Mouse (Mus musculus): ENCODE data around the gene B4galnt2. TPM values are rescaled to one million over a fixed set of nuclear protein-coding genes. Genes with fewer than 3 reads are reported as not detected.

The B4galnt2 gene
- total RNA-seq, 2 experiments from 2014 or later: not detected

GRCm38 (mm10) chr11:95827168-95827447 lies 87.6 kb downstream of the B4galnt2 start:
- no peak for DNase-seq (ENCODE audit: low spot score in 2 of 2)

GRCm38 (mm10) chr11:95826317-95827167 lies 88.1 kb downstream of the B4galnt2 start:
- DNase-seq (ENCODE audit: low spot score in 2 of 2): no peak

GRCm38 (mm10) chr11:95825625-95826024 lies 89.1 kb downstream of the B4galnt2 start:
- DNase-seq (ENCODE audit: low spot score in 2 of 2): no peak

GRCm38 (mm10) chr11:95824877-95825243 lies 89.8 kb downstream of the B4galnt2 start:
- DNase-seq (ENCODE audit: low spot score in 2 of 2): peak; percentile 41 to 50

- peak; percentile 85 to 90 for DNase-seq (ENCODE audit: low spot score in 2 of 2)
Observed at GRCm38 (mm10) chr11:95824071-95824876, 90.4 kb downstream of the B4galnt2 start, which contains the start of gene Phospho1. Gene Phospho1, plus strand, starts transcription at chr11:95824499.

GRCm38 (mm10) chr11:95822437-95822836 lies 92.3 kb downstream of the B4galnt2 start:
- no peak for DNase-seq (ENCODE audit: low spot score in 2 of 2)

GRCm38 (mm10) chr11:95821511-95821910 lies 93.2 kb downstream of the B4galnt2 start:
- no peak for DNase-seq (ENCODE audit: low spot score in 2 of 2)

- DNase-seq (ENCODE audit: low spot score in 2 of 2): no peak
Observed at GRCm38 (mm10) chr11:95819138-95819537, 95.6 kb downstream of the B4galnt2 start.

Small RNA genes lying within 50 kb of the gene (microRNA-seq; reads per million reads assigned to microRNA genes)
- 0 reads per million in 2 experiments for gene Mir3063

Other genes with a start within 250 kb of the B4galnt2 start
- gene Phb, start 247.9 kb downstream of the B4galnt2 start, total RNA-seq (2021): 100 to 1,000 TPM in 1 of 2 experiments, 10 to 100 TPM in 1; 99.0 to 102 TPM
- 10 to 100 TPM; 45.1 to 50.3 TPM for gene Zfp652, start 202.2 kb downstream of the B4galnt2 start, total RNA-seq (2021)
- 1 to 10 TPM; 1.4 to 1.5 TPM for gene B130006D01Rik, start 191.3 kb downstream of the B4galnt2 start, total RNA-seq (2021)
- 10 to 100 TPM; 48.7 to 52.6 TPM for gene Phospho1, start 90.4 kb downstream of the B4galnt2 start, total RNA-seq (2021)
- 1 to 10 TPM; 2.0 to 5.1 TPM for gene Gngt2, start 77.7 kb downstream of the B4galnt2 start, total RNA-seq (2021)
- gene Abi3, start 72.4 kb downstream of the B4galnt2 start, total RNA-seq (2021): 1 to 10 TPM; 6.1 to 6.6 TPM
- not detected for gene Igf2bp1, start 91.0 kb upstream of the B4galnt2 start, total RNA-seq (2021)
- not detected for gene Gip, start 109.7 kb upstream of the B4galnt2 start, total RNA-seq (2021)
- 100 to 1,000 TPM; 104 to 106 TPM for gene Snf8, start 120.0 kb upstream of the B4galnt2 start, total RNA-seq (2021)
- 10 to 100 TPM; 56.3 to 59.0 TPM for gene Ube2z, start 150.5 kb upstream of the B4galnt2 start, total RNA-seq (2021)
- 100 to 1,000 TPM; 370 to 408 TPM for gene Atp5g1, start 160.8 kb upstream of the B4galnt2 start, total RNA-seq (2021)
- under 1 TPM in 1 of 2 experiments, not detected in 1; 0.20 TPM for gene Calcoco2, start 197.1 kb upstream of the B4galnt2 start, total RNA-seq (2021)
- under 1 TPM; 0.30 to 0.40 TPM for gene Ttll6, start 218.9 kb upstream of the B4galnt2 start, total RNA-seq (2021)

Data from layer of hippocampus, adult 18-20 months (tissue).